Mouse (Mus musculus) WW6 (cell line): ENCODE measurements around the gene Olfr945.

Source experiments
- DNase-seq: peaks from one replicate; pipeline ENCODE4 v3.0.0-alpha.2; 2013; ENCODE audit warnings: low read depth, low spot score

Olfr945 gene

GRCm38 (mm10) chr9:39276718-39277117 is at the start of gene Olfr945:
TSS of gene Olfr945 (minus strand) at chr9:39276818.
- DNase-seq: no peak

GRCm38 (mm10) chr9:39325945-39326344 is 49.3 kb upstream of the Olfr945 start, which contains the start of gene Olfr948:
TSS of gene Olfr948 (minus strand) at chr9:39326045.
- DNase-seq: no peak

DNA sequence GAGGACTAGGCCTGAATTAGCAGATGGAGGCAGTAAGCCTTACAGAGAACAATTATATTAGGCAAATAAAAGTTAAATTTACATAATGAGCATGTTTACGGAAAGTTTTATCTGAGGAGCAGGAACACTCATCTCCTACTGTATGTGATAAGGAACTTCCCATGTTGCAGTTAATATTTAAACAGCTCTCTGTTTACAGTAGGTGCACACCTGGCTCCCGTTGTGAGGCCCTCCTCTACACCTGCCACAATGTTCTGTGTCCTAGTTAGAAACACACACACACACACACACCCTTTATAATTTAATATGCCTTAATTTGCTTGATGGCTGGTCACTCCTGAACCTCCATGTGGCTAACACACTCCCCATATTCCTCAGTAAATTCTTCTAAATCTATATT is 10.5 kb upstream of the Olfr945 start:
- DNase-seq: no peak

- no peak for DNase-seq
Measured at GRCm38 (mm10) chr9:39249894-39250293, 26.7 kb downstream of the Olfr945 start, which contains the start of gene Olfr1537. TSS of gene Olfr1537 (minus strand) at chr9:39249994.
